Mouse (Mus musculus) cerebellum, adult 9-10 months (tissue): ENCODE data around the gene Nebl.
A peak's percentile ranks its signal among the peaks of the same experiment; 100 is the strongest.

Experiments used
- DNase-seq: peaks from one replicate; pipeline ENCODE4 v3.0.0; 2022

Nebl gene

DNA sequence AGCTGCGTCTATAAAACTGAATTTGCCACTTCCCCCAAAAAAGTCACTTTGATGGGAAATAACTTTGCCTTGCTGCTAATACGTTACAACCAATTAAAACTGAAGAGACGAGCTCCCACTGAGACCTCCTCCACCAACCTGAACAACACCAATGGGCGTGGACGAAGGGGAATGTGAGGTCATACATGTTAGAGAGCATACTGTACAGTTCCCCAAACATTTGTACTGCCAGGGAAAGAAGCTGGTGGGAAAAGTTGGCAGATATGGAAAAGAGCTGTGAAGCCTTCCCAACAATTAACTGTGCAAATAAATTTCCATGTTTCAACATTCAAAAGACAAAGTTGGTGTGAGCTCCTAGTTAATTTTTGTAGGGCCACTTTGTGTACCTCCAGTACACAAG lies 25.3 kb downstream of the Nebl start:
- DNase-seq, result no peak

- DNase-seq, result no peak
Measured at GRCm38 (mm10) chr2:17705426-17705825, 25.8 kb downstream of the Nebl start.

DNA sequence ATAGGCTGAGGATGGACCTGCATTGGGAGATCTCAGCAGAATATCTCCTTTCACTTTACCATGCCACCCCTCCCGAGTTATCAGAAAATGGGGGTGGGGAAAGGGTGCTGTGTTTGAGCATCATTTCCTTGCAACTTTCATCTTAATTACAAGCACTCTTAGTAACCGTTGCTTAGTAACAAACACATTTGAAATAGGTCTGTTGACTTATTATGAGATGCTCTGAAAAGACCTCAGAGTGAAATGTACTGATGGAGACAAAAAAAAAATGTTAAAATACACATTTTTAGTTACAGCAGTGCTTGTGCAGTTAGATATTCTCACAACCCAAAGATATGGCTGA lies 28.1 kb downstream of the Nebl start:
- DNase-seq, result no peak

GRCm38 (mm10) chr2:17702481-17703169 lies 28.6 kb downstream of the Nebl start:
- DNase-seq, result no peak

DNA sequence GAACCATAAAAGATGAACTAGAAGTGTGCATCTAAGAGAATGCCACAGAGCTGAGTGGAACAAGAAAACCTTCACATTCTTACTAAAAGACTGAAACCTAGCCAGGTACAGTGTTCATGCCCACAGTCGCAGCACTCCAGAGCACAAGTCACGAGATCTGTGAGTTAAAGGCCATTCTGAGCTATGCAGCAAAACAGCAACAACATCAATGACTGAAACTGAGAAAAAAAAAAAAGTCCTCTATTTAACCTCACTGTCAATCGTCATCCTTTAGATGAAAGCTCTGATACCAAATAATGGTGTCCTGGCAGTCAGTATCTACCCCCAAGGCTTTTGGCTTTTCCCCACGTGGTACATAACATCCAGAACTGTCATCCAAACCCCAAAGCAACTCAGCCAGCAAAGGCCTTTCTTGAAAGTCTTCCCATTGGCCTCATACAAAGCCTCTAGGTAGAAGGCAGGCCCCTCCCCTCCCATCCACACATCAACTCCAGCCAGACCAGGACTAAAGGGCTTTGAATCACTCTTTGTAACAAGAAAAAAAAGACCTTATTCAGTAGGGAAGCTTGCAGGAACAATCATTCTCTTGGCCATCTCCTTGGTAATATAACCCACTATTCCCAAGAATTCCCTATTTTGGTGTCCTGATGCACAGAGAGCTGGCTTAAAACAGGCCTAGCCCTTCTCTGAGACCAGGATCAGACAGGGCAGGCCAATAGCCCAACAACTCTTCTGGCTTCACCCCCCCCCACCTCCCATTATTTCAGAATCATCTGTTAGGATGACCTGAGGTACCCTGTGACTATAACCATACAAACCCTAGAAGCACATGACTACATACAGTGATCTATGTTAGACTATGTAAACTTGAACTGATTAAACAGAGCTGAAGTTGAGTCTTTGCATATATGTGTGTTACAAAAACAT lies 32.8 kb downstream of the Nebl start:
- DNase-seq, result no peak

DNA sequence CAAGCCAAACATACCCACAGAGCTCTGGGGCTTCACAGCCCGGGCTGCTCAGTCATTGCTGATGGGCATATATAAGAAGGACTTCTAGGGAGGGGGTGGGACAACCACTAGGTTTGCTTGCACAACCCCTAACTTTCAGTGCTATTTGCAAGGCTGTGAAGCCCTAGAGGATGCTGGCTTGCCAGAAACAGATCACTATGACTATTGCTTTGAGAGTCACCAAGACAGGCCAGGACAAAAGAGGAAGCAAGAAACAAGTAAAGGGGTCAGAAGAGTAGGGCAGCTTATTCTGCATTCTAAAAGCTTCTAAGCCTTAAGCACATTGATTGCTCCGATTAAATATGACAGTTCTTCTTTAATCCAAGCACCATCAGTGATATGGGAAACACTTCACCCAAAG lies 38.3 kb downstream of the Nebl start:
- no peak for DNase-seq

GRCm38 (mm10) chr2:17690264-17690663 lies 41.0 kb downstream of the Nebl start:
- no peak for DNase-seq

DNA sequence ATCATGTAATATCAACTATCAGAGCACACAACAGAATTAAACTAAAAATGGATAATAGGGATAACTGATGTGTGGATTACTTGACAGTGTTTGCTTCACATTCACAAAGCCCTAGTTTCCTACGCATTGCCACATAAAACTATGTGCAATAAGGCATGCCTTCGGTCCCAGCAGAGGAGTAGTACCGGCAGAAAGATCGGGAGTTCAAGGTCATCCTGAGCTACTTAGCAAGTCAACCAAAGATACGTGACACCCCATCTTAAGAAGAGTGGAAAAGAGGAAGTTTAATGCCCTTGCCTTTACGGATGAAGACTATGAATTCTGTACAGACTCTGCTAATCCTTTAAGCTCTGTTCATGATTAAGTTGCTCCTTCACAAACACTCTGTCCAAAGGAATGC lies 44.1 kb downstream of the Nebl start:
- no peak for DNase-seq

GRCm38 (mm10) chr2:17683326-17684040 lies 47.8 kb downstream of the Nebl start:
- peak; percentile 94 for DNase-seq

GRCm38 (mm10) chr2:17672156-17672555 lies 59.1 kb downstream of the Nebl start:
- DNase-seq, result no peak

DNA sequence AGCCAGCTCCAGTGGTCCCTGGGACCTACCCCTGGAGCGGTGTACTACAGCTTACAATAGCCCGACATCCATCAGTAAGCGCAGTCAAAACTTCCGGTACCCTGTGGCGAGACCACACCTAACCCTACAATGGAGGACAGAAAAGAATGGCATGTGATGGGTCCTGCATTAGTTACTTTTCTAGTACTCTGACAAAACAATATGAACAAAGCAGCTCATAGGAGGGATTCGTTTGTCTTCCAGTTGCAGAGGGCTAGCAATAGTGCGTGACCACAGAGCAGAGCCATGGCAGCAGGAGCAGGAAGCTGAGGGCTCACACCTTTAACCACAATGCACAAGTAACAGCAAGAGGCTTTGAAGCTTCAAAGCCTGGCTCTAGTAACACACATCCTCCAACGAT lies 59.7 kb downstream of the Nebl start:
- DNase-seq, result no peak

DNA sequence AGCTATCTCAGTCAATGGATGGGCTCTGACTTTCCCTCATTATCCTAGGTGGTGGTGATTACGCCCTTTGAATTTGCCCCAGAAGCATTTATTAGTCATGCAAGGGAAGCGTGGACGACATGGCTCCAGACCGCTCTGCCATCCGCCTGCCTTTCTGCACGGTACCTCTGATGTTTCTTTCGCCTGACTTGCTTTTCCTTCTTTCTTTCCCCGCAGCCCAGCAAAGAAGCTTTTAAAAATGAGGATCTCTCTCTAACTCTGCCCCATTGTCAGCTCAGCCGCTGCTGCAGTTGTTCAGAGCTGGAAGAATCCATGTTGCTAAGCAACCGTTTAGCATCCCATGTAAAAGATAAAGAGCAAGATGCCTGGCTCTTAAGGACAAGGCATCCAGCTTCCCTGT lies 61.3 kb downstream of the Nebl start:
- DNase-seq, result no peak

- DNase-seq, result no peak
Measured at GRCm38 (mm10) chr2:17669000-17669399, 62.3 kb downstream of the Nebl start.

DNA sequence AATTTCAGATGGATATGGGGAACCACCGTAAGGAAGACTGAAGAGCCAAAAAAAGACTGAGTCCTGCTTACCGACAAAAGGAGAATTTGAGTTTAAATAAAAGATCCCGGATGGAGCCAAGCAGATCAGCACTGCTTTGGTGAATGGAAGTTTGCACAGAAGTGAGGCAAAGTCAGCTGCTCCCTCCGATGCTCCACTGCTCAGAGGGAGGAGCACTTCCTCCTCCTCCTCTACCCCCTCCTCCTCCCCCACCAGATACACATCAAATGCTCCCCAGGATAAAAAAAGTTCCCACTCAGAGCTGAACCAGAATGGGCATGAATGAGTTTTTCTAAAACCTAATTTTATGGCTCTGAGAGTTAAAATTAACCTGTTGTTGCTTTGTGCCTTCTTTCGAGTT lies 73.1 kb downstream of the Nebl start:
- no peak for DNase-seq

DNA sequence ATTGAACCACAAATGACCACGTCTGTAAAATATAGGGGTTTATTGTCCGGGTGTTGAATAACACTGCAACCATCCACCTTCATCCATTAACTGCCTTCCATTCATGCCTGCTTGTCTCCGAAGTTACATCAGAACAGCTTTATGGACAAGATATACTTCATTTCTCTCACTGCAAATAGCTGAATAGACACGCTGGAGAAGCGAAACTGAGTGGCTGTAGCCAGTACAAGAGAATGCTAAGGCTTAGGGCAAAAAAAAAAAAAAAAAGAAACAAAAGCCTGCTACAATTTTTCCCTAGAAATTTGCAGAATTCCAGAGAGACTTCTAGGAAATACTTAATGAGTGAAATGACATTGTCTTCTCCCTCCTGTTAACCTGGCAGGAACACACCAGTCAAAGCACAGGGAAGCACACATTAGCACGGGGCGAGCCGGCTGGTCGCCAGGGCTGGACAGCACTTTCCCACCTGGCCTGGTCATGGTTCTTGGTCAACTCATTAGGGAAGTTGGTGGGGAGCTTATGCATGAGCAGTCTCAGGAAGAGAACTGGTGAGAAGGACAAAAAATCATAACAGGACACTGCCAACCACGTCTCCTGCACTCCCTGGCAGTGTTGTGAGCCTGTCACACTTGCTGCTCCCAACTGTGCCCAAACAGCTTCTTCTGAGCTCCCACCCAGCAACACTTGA lies 81.0 kb downstream of the Nebl start:
- DNase-seq, result peak; percentile 75

DNA sequence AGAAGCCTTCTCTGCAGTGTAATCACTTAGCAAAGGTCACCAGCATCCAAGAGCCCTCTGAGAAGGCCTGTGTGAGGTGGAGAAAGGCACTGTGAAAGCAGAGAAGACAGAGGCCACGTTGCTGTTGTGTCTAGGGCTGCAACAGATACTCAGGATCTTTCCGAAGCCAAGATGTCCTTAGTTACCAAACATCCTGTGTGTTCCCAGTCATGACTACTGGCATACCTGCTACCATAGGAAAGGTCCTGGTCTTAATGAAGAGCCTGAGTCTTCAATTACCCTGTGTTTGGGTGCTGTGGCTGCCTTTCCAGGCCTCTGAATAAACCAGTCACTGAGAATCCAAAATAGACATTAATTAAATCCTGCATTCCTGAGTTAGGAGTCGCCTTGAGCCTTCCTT lies 81.5 kb downstream of the Nebl start:
- no peak for DNase-seq

GRCm38 (mm10) chr2:17644282-17645262 lies 86.7 kb downstream of the Nebl start:
- DNase-seq, result peak; percentile 61

GRCm38 (mm10) chr2:17643869-17644268 lies 87.4 kb downstream of the Nebl start:
- no peak for DNase-seq

DNA sequence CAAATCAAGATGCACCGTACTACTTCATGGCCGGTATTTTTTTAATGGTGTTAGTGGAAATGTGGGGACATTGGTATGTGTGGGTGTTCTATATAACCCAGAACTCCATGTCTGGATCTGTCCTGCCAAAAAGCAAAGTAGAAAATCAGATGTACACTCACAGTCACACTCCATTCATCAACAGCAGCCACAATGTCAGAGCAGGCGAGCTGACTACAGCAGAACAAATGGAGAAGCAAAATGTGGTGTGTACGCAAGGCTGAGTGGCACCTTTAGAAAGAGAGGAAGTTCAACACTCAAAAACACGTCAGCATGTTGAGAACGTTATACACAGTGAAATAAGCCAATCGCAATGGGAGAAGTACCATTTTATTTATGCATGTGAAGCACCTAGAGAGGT lies 88.5 kb downstream of the Nebl start:
- DNase-seq, result no peak

DNA sequence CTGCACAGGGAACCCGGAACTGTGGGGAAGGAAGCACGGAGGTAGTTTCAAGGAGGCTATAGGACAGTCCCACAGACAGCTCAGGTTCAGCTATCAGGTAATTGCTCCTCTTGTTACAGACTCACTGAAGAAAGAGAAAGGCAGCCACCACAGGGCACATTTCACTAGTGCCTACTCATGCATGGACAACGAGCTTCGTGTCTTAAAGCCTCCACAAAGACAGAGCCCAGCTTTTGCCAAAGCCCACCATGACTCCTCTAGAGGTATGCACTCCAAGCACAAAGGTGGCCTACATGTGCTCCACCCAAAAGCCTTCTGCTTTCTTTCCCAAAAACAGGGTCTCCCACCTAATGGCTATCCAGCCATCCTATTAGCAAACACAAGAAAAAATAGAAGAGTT lies 90.4 kb downstream of the Nebl start:
- no peak for DNase-seq

DNA sequence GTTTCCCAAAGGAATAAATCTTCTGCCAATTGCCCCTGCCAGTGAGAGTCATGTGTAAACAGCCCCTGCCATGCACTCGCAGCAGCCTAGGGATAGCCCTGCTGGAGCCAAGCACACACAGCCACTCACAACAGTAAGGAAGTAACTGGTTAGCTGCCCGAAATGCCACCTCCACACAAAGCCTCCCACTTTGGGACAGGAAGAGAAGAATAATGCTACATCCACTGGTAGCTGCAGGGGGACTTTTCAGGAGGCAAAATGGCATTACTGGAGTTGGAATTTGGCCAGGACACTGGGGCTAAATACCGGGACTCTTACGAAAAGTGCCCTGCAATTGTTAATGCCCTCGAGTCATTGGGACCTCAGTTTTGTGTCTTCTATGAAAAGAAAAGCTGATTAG lies 92.6 kb downstream of the Nebl start:
- DNase-seq, result no peak

- DNase-seq, result no peak
Measured at GRCm38 (mm10) chr2:17623931-17624330, 107.3 kb downstream of the Nebl start.
